Mouse (Mus musculus) lung, postnatal 10 days (tissue): ENCODE measurements around the gene Dtx4.
"Not testable (repeated sequence)": the region's sequence is repeated elsewhere in the genome, so short reads cannot be mapped to it uniquely, and the experiment has no call there.

Experiments
- DNase-seq: peaks from one replicate; pipeline ENCODE4 v3.0.0; 2021

Dtx4 gene

GRCm38 (mm10) chr19:12501370-12502347 lies at the start of gene Dtx4:
Gene Dtx4, minus strand, starts transcription at chr19:12501454.
- peak; percentile 97 for DNase-seq

GRCm38 (mm10) chr19:12550005-12550942 lies 49.0 kb upstream of the Dtx4 start:
- DNase-seq, result no peak

GRCm38 (mm10) chr19:12549166-12549565 lies 47.9 kb upstream of the Dtx4 start:
- DNase-seq, result peak; percentile 48

- DNase-seq, result not testable (repeated sequence)
Observed at GRCm38 (mm10) chr19:12545440-12545839, 44.2 kb upstream of the Dtx4 start, which contains the start of gene Fam111a. Gene Fam111a, plus strand, starts transcription at chr19:12545740.

- DNase-seq, result peak; percentile 6
Observed at GRCm38 (mm10) chr19:12541644-12542043, 40.4 kb upstream of the Dtx4 start.

- no peak for DNase-seq
Observed at GRCm38 (mm10) chr19:12540727-12541126, 39.5 kb upstream of the Dtx4 start.

- DNase-seq, result no peak
Observed at GRCm38 (mm10) chr19:12539975-12540374, 38.7 kb upstream of the Dtx4 start.

GRCm38 (mm10) chr19:12537168-12537567 lies 35.9 kb upstream of the Dtx4 start:
- no peak for DNase-seq

- DNase-seq, result no peak
Observed at GRCm38 (mm10) chr19:12523377-12523776, 22.1 kb upstream of the Dtx4 start.

- DNase-seq, result no peak
Observed at GRCm38 (mm10) chr19:12518541-12518890, 17.3 kb upstream of the Dtx4 start.

- DNase-seq, result peak; percentile 76
Observed at GRCm38 (mm10) chr19:12517671-12518540, 16.7 kb upstream of the Dtx4 start.

GRCm38 (mm10) chr19:12514621-12515020 lies 13.4 kb upstream of the Dtx4 start:
- DNase-seq, result no peak

GRCm38 (mm10) chr19:12502756-12503155 lies 1.5 kb upstream of the Dtx4 start:
- no peak for DNase-seq

- peak; percentile 40 for DNase-seq
Observed at GRCm38 (mm10) chr19:12500881-12501311, 358 bp downstream of the Dtx4 start.

GRCm38 (mm10) chr19:12500124-12500523 lies 1.1 kb downstream of the Dtx4 start:
- DNase-seq, result peak; percentile 71

- no peak for DNase-seq
Observed at GRCm38 (mm10) chr19:12499485-12499884, 1.8 kb downstream of the Dtx4 start.

GRCm38 (mm10) chr19:12498941-12499340 lies 2.3 kb downstream of the Dtx4 start:
- DNase-seq, result no peak

- no peak for DNase-seq
Observed at GRCm38 (mm10) chr19:12498321-12498720, 2.9 kb downstream of the Dtx4 start.

GRCm38 (mm10) chr19:12497909-12498308 lies 3.3 kb downstream of the Dtx4 start:
- DNase-seq, result no peak

GRCm38 (mm10) chr19:12496241-12496640 lies 5.0 kb downstream of the Dtx4 start:
- no peak for DNase-seq

- no peak for DNase-seq
Observed at GRCm38 (mm10) chr19:12494972-12495535, 6.2 kb downstream of the Dtx4 start.

GRCm38 (mm10) chr19:12494187-12494458 lies 7.1 kb downstream of the Dtx4 start:
- no peak for DNase-seq
